Mouse (Mus musculus) G1E-ER4 (cell line): Measurements from ENCODE around the gene Msx1. TPM values are rescaled to one million over a fixed set of nuclear protein-coding genes. Genes with fewer than 3 reads are reported as not detected.

Experiments used
- GATA1 ChIP-seq: IDR thresholded peaks from one replicate; pipeline ENCODE4 v1.8.0; 2012; ENCODE audit warnings: low read length, inconsistent platforms
- polyA plus RNA-seq: library from polyadenylated mRNA; stranded (reverse); fragments of >175 nt; gene quantifications from 2 replicates; pipeline ENCODE4 v1.2.3, GENCODE M21; 2012

Gene Msx1
- not detected in 2 replicates for polyA plus RNA-seq

DNA sequence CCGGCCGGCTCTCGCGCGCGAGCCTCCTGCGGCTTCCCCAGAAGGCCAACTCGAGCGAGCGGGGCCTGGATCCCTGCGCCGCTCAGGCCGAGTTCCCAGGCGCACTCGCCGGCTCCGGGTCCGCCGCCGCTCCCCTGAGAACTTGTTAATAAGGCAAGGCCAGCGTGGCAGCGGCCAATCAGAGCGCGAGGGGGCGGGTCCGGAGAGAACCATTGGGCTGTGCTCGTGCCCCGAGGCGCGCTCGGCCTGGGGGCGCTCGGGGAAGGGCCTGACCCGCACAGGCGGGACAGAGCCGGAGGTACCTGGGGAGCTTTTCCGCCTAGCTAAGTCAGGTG is at the start of gene Msx1:
TSS of gene Msx1 (minus strand) at position 123 of the 335 bp plus-strand sequence.
- no peak for TF ChIP-seq GATA1

DNA sequence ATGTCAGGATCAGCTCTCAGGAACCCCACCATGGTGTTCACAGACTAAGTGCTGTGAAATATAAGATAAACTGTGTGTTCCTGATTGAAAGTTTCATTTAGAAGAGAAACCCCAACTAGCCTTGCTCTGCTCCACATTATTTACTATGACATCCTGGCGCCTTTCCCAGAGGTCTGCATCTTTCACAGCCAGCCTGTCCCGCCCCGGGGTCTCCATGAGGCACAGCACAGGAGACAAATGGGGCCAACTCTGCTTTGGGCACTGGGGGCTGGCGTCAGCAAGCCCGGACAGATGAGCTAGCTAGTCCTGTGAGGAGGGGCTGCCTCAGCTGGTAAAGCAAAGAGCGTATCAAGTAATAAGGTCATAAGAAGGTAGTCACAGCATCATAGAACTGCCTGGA is 41.1 kb upstream of the Msx1 start:
- TF ChIP-seq GATA1, result no peak

DNA sequence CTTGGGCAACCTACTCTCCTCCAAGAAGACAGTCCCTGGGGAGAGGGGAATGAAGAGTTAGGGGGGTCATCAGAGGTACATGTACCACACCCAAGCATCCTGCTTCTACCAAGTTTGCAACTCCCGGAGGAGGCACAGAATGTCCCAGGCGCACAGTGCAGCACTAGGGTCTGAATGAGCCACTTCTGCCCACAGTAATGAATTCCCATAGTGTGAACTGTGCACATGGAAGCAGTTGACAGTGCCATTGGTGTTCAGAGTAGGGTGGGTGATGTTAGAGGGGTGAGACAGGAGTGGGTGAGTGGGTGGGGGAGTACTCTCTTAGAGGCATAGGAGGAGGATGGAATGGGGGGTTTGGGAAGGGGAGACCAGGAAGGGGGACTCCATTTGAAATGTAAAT is 39.9 kb upstream of the Msx1 start:
- no peak for TF ChIP-seq GATA1

- TF ChIP-seq GATA1, result no peak
Observed at GRCm38 (mm10) chr5:37860846-37861245, 36.5 kb upstream of the Msx1 start.

DNA sequence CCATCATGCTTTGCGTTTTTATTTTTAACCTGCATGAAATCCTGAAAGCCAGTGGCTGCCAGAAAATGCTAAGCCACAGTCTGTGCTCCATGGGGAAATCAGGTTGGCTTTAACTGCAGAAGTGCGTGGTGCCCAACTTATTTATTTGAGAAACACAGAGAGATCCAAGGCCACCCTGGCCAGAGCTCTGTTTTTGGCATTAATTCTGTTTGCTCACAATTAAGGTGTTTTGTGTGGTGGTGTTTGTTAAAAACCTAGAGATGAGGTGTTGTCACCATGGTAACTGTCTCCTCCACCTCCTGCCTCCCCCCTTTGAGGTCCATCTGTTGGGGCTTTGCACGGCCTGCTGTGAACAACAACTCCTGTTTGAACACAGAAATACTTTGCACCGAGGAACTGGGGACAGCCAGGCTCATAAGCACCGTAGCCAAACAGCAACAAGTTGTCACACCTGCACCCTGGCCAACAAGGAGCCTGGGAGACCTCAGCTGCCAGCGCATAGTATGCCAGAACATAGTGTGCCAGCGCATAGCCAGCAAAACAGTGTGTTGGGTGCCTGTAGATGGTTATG is 35.9 kb upstream of the Msx1 start:
- no peak for TF ChIP-seq GATA1

- TF ChIP-seq GATA1, result no peak
Observed at GRCm38 (mm10) chr5:37857763-37858545, 33.6 kb upstream of the Msx1 start.

GRCm38 (mm10) chr5:37856057-37856456 is 31.7 kb upstream of the Msx1 start:
- TF ChIP-seq GATA1, result no peak

DNA sequence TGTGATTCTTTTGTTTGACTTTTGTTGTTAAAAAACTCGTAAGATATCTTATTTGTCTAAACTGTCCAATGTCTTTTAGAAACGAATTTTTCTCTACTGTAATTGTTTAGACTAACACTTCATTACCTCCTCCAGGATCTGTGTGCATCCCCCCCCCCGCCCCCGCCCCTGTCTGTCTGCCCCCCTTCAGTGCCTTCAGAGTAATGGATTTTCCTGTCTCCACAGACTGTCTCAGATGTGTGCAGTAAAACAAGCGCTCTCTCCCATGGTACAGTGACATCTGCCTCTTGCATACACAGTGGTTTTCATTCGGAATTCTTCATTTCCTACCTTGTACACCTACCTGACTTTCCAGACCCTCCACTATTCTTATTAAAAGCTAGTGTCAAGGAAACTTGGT is 29.9 kb upstream of the Msx1 start:
- TF ChIP-seq GATA1, result no peak

- TF ChIP-seq GATA1, result no peak
Observed at GRCm38 (mm10) chr5:37851305-37851982, 27.1 kb upstream of the Msx1 start.

GRCm38 (mm10) chr5:37848991-37849719 is 24.8 kb upstream of the Msx1 start:
- TF ChIP-seq GATA1, result no peak

DNA sequence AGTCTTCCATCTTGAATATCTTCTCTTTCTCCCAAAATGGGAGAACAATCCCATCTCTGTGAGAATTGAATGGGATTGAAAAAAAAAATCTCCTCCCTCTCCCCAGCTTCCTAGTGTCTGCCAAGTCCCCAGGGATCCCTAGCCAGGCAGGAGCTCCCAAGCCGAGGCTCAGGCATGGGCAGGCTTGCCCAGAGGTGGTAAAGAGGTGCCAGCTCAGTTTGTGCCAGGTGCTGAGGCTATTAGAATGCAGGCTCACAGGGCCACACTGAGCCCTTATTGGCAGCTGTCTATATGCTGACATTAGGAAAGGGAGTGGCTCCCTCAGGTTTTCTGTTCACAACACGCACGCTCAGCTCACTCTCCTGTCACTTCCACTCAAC is 11.9 kb upstream of the Msx1 start:
- no peak for TF ChIP-seq GATA1

DNA sequence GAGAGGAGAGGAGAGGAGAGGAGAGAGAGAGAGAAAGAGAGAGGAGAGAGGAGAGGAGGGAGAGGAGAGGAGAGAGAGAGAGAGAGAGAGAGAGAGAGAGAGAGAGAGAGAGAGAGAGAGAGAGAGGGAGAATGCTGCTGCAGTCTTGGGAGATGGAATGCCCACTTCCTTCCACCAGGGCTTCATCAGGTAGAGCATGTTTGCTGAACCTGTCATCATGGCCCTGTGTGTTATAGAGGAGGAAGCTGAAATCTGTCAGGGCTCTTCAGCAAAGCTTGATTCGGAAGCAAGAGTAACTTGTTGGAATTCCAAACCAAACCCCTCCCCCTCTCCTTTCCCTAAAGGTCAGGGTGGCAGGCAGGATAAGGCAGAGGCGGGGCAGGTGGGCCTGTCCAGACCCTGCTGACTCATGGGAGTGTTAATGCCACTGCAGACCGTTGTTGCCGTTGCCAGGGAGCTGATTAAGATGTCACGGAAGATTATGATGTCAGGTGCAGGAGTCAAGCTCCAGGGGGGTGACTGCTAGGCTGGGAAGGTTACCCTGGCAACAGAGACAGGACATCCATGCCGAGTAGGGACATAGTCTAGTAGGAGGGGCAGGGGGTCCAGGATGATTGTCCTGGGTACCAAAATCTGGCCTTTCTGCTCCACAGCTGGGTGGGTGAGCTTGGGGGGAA is 11.3 kb upstream of the Msx1 start:
- no peak for TF ChIP-seq GATA1

GRCm38 (mm10) chr5:37832766-37833165 is 8.4 kb upstream of the Msx1 start:
- no peak for TF ChIP-seq GATA1

GRCm38 (mm10) chr5:37832031-37832430 is 7.6 kb upstream of the Msx1 start:
- no peak for TF ChIP-seq GATA1

DNA sequence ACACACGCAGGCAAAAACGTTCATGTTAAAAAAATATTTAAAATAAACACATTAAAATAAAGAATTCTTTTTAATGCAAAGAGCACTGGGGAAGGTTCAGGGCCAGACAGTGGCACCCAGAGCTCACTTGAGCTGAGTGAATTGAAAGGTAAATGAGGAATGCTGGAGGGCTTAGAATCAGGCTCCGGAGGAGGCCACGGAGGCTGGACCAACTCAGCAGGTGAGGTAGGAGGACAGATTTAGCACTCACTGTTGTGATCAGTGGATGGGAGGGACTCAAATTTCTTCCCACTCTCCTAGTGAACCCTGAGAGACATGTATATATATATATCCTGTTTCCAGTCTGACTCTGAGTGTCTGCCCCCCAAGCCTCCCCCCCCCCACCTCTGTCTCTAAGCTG is 5.5 kb upstream of the Msx1 start:
- no peak for TF ChIP-seq GATA1

DNA sequence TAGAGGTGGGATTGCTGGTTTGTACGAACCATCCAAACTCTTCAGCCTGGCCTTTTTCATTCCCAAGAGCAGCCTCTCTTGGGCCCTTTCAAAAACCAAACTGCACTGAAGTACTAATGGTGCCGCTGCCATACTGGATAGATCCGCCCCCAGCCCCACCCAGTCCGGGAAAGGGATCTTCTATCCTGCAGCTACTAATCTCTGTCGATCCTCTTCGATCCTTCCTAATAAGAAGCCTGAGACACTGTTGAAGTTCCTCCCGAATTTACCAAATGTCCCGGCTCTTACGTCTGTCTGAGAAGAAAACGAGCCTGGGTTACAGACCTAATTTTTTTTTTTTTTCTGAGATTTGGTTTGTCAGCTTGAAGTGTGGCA is 4.9 kb upstream of the Msx1 start:
- TF ChIP-seq GATA1, result no peak
